Mouse (Mus musculus) bone marrow, adult 2 months (tissue): ENCODE results near the gene Reep3.

Source experiments
- CTCF ChIP-seq: fragments of 200-500 bp; IDR thresholded peaks from 2 replicates; pipeline ENCODE4 v1.5.1; 2011; ENCODE audit warnings: low read length, control low read depth; ENCODE audit not compliant: control insufficient read depth, insufficient read depth
- POLR2A ChIP-seq: fragments of 200-500 bp; IDR thresholded peaks from 2 replicates; pipeline ENCODE4 v1.6.1; 2011; ENCODE audit warnings: low read depth, mild to moderate bottlenecking, control low read depth, low read length, borderline replicate concordance; ENCODE audit not compliant: control insufficient read depth

- TF ChIP-seq CTCF (no peak), POLR2A (no peak)
Measured at GRCm38 (mm10) chr10:67031186-67031585, 65.6 kb downstream of the Reep3 start.
